Mouse (Mus musculus): Measurements from ENCODE around the gene S100a1.

- TF ChIP-seq CTCF (IDR thresholded peaks at IDR 0.05; ENCODE audit: borderline replicate concordance, insufficient read depth, low read depth, low read length) (no peak), POLR2A (IDR thresholded peaks at IDR 0.05; ENCODE audit: borderline replicate concordance, insufficient read depth, low read length) (no peak)
These were observed 20.2 kb downstream of the S100a1 start for GRCm38 (mm10) chr3:90493831-90494540.
